Mouse (Mus musculus) heart, adult 2 months (tissue): Measurements from ENCODE around the gene Irak4.

Source experiments
- CTCF ChIP-seq: fragments of 200-600 bp; IDR thresholded peaks from 2 replicates; pipeline ENCODE4 v1.8.1; 2022; ENCODE audit warnings: antibody characterized with exemption, mild to moderate bottlenecking, moderate library complexity
- EP300 ChIP-seq: fragments of 200-500 bp; IDR thresholded peaks from 2 replicates; pipeline ENCODE4 v1.6.1; 2011; ENCODE audit warnings: low read depth, low read length, control low read depth; ENCODE audit not compliant: insufficient read depth
- POLR2A ChIP-seq: fragments of 200-500 bp; IDR thresholded peaks from 2 replicates; pipeline ENCODE4 v1.6.1; 2011; ENCODE audit warnings: mild to moderate bottlenecking, low read depth, low read length, control low read depth; ENCODE audit not compliant: insufficient read depth

- no peak for TF ChIP-seq CTCF
- no peak for TF ChIP-seq EP300
- TF ChIP-seq POLR2A: no peak
Observed at GRCm38 (mm10) chr15:94532306-94532705, 11.1 kb upstream of the Irak4 start.
